Mouse (Mus musculus): ENCODE results near the gene Axin1. TPM values are rescaled to one million over a fixed set of nuclear protein-coding genes. Genes with fewer than 3 reads are reported as not detected.

Axin1 gene
- total and polyA plus RNA-seq, 3 experiments = 27.8 to 38.8 (median 28.5) TPM

GRCm38 (mm10) chr17:26207686-26208085 is 69.2 kb downstream of the Axin1 start, which contains the start of gene Arhgdig:
Arhgdig (minus strand) TSS chr17:26207786.
- DNase-seq (ENCODE audit: extremely low read depth) = no peak
- no peaks in the 10 kb centered on the region for H3K9me3 ChIP-seq (replicated peaks; ENCODE audit: low read length)
- no peak within 1 kb of the TSS for H3K4me2 ChIP-seq (ENCODE audit: insufficient read depth, low read depth, poor library complexity, severe bottlenecking)
- H3K9ac ChIP-seq (ENCODE audit: insufficient read depth, low read depth) = no peak within 1 kb of the TSS
- no peak for TF ChIP-seq CTCF (conservative IDR thresholded peaks at IDR 0.05 in 1 of 2, IDR thresholded peaks at IDR 0.05 in 1 of 2; ENCODE audit: low read depth in 2 of 2, low read length in 2 of 2)
- TF ChIP-seq USF1 (IDR thresholded peaks at IDR 0.05; ENCODE audit: low read depth, low read length) = no peak
- TF ChIP-seq SIN3A (IDR thresholded peaks at IDR 0.05; ENCODE audit: low read length) = no peak
- TF ChIP-seq ELF1 (IDR thresholded peaks at IDR 0.05; ENCODE audit: low read depth, low read length) = no peak
- TF ChIP-seq POLR2A (IDR thresholded peaks at IDR 0.05; ENCODE audit: low read depth, low read length) = no peak
- no peak for TF ChIP-seq E2F4 (IDR thresholded peaks at IDR 0.05; ENCODE audit: insufficient replicate concordance, low read depth, low read length)
- TF ChIP-seq ETS1 (conservative IDR thresholded peaks at IDR 0.05; ENCODE audit: low read depth, low read length) = no peak
- no peak for TF ChIP-seq MAX (IDR thresholded peaks at IDR 0.05; ENCODE audit: low read length)
- no peak for TF ChIP-seq NELFE (IDR thresholded peaks at IDR 0.05; ENCODE audit: low read depth, low read length)
- TF ChIP-seq RCOR1 (conservative IDR thresholded peaks at IDR 0.05; ENCODE audit: low read depth, low read length) = no peak
- peaks cover 51% of the 10 kb centered on the region for H3K27me3 ChIP-seq (replicated peaks)
- peaks cover 5 to 8% of the 10 kb centered on the region in 2 experiments; a peak in 3 of 4 replicates for H3K4me1 ChIP-seq (ENCODE audit: control insufficient read depth in 1 of 2, insufficient read depth in 2 of 2)
- in situ Hi-C loops (cut with MboI; ENCODE audit: low pct_ligation_motif_present, low pct_unique_long_range_greater_than_20kb, low sequenced_read_pairs) = no loop called here
- no peak within 1 kb of the TSS for H3K27ac ChIP-seq (ENCODE audit: insufficient read depth, low read depth)
- dilution Hi-C loops (cut with MboI; ENCODE audit: extremely low pct_ligation_motif_present, extremely low pct_unique_long_range_greater_than_20kb, low sequenced_read_pairs) = no loop called here
- peaks cover 0 to 2% of the 10 kb centered on the region in 2 experiments for H3K36me3 ChIP-seq (replicated peaks in 1 of 2; ENCODE audit: control insufficient read depth in 1 of 2, insufficient read depth in 1 of 2, low read length in 1 of 2)
- no peaks in the 10 kb centered on the region for H3K79me2 ChIP-seq (replicated peaks; ENCODE audit: control insufficient read depth, extremely low read depth, insufficient read depth, poor library complexity, severe bottlenecking)
- no peak within 1 kb of the TSS for H3K4me3 ChIP-seq (replicated peaks in 1 of 3; ENCODE audit: low read depth in 2 of 3, low read length in 2 of 3, poor library complexity in 1 of 3)

GRCm38 (mm10) chr17:26212241-26212640 is 73.8 kb downstream of the Axin1 start:
- no peak overlapping the region for H3K4me3 ChIP-seq (replicated peaks in 1 of 3; ENCODE audit: low read depth in 2 of 3, low read length in 2 of 3, poor library complexity in 1 of 3)
- H3K4me2 ChIP-seq (ENCODE audit: insufficient read depth, low read depth, poor library complexity, severe bottlenecking) = no peak overlapping the region
- no peak overlapping the region for H3K9ac ChIP-seq (ENCODE audit: insufficient read depth, low read depth)
- no peak overlapping the region for H3K27ac ChIP-seq (ENCODE audit: insufficient read depth, low read depth)
- no peaks in the 10 kb centered on the region for H3K9me3 ChIP-seq (replicated peaks; ENCODE audit: low read length)
- in situ Hi-C loops (cut with MboI; ENCODE audit: low pct_ligation_motif_present, low pct_unique_long_range_greater_than_20kb, low sequenced_read_pairs) (no loop called here), dilution Hi-C loops (cut with MboI; ENCODE audit: extremely low pct_ligation_motif_present, extremely low pct_unique_long_range_greater_than_20kb, low sequenced_read_pairs) (no loop called here)
- H3K36me3 ChIP-seq (replicated peaks in 1 of 2; ENCODE audit: control insufficient read depth in 1 of 2, insufficient read depth in 1 of 2, low read length in 1 of 2) = peaks cover 0 to 21% of the 10 kb centered on the region in 2 experiments
- H3K27me3 ChIP-seq (replicated peaks) = peaks cover 11% of the 10 kb centered on the region
- no peaks in the 10 kb centered on the region for H3K4me1 ChIP-seq (ENCODE audit: control insufficient read depth in 1 of 2, insufficient read depth in 2 of 2)
- TF ChIP-seq IRF4 (IDR thresholded peaks at IDR 0.05; ENCODE audit: low read depth, low read length) (no peak), JUND (conservative IDR thresholded peaks at IDR 0.05; ENCODE audit: low read depth, low read length) (no peak), HCFC1 (IDR thresholded peaks at IDR 0.05; ENCODE audit: low read depth, low read length) (no peak), POLR2AphosphoS2 (IDR thresholded peaks at IDR 0.05; ENCODE audit: low read depth, low read length) (no peak), RCOR1 (conservative IDR thresholded peaks at IDR 0.05; ENCODE audit: low read depth, low read length) (no peak)
- no peaks in the 10 kb centered on the region for H3K79me2 ChIP-seq (replicated peaks; ENCODE audit: control insufficient read depth, extremely low read depth, insufficient read depth, poor library complexity, severe bottlenecking)
- no peak for DNase-seq (ENCODE audit: extremely low read depth)

DNA sequence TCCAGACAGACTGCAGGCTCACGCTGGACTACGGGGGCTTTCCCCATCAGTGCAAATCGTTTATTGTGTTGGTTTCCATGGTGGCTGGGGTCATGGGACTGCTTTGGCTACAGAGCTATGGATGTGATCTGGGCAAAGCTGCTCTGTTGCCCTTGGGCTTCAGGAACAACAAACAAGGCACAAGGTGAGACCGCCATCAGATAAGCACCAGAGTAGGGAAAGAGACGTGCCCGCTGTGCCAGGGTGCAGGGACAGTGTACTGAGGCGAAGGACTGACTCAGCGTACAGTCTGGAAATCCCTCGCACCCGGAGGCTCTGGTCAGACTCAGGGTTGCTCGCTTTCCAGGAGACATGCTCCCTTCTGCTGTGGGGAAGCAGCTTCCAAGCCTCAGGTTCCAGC is 74.2 kb downstream of the Axin1 start:
- in situ Hi-C loops (cut with MboI; ENCODE audit: low pct_ligation_motif_present, low pct_unique_long_range_greater_than_20kb, low sequenced_read_pairs) (no loop called here), dilution Hi-C loops (cut with MboI; ENCODE audit: extremely low pct_ligation_motif_present, extremely low pct_unique_long_range_greater_than_20kb, low sequenced_read_pairs) (no loop called here)
- no peaks in the 10 kb centered on the region for H3K79me2 ChIP-seq (replicated peaks; ENCODE audit: control insufficient read depth, extremely low read depth, insufficient read depth, poor library complexity, severe bottlenecking)
- no peak overlapping the region for H3K27ac ChIP-seq (ENCODE audit: insufficient read depth, low read depth)
- H3K36me3 ChIP-seq (replicated peaks in 1 of 2; ENCODE audit: control insufficient read depth in 1 of 2, insufficient read depth in 1 of 2, low read length in 1 of 2) = peaks cover 0 to 23% of the 10 kb centered on the region in 2 experiments
- H3K9ac ChIP-seq (ENCODE audit: insufficient read depth, low read depth) = no peak overlapping the region
- H3K4me3 ChIP-seq (replicated peaks in 1 of 3; ENCODE audit: low read depth in 2 of 3, low read length in 2 of 3, poor library complexity in 1 of 3) = no peak overlapping the region
- no peak overlapping the region for H3K4me2 ChIP-seq (ENCODE audit: insufficient read depth, low read depth, poor library complexity, severe bottlenecking)
- H3K4me1 ChIP-seq (ENCODE audit: control insufficient read depth in 1 of 2, insufficient read depth in 2 of 2) = no peaks in the 10 kb centered on the region
- TF ChIP-seq PAX5 (IDR thresholded peaks at IDR 0.05; ENCODE audit: low read length) (no peak), MAZ (IDR thresholded peaks at IDR 0.05; ENCODE audit: low read depth, low read length) (no peak), CHD1 (IDR thresholded peaks at IDR 0.05; ENCODE audit: low read depth, low read length) (no peak), ELF1 (IDR thresholded peaks at IDR 0.05; ENCODE audit: low read depth, low read length) (no peak), JUND (conservative IDR thresholded peaks at IDR 0.05; ENCODE audit: low read depth, low read length) (no peak), ZNF384 (IDR thresholded peaks at IDR 0.05; ENCODE audit: low read depth, low read length) (no peak), USF2 (conservative IDR thresholded peaks at IDR 0.05; ENCODE audit: low read depth, low read length) (no peak), JUN (IDR thresholded peaks at IDR 0.05; ENCODE audit: insufficient read depth, low read depth, low read length) (no peak), SIN3A (IDR thresholded peaks at IDR 0.05; ENCODE audit: low read length) (no peak), POLR2AphosphoS2 (IDR thresholded peaks at IDR 0.05; ENCODE audit: low read depth, low read length) (no peak)
- DNase-seq (ENCODE audit: extremely low read depth) = no peak
- H3K9me3 ChIP-seq (replicated peaks; ENCODE audit: low read length) = no peaks in the 10 kb centered on the region
- H3K27me3 ChIP-seq (replicated peaks) = peaks cover 7% of the 10 kb centered on the region

All from CH12.LX (cell line).